Mouse (Mus musculus): ENCODE results near the gene Igsf8. TPM values are rescaled to one million over a fixed set of nuclear protein-coding genes. Genes with fewer than 3 reads are reported as not detected.
"Not testable (repeated sequence)": the region's sequence is repeated elsewhere in the genome, so short reads cannot be mapped to it uniquely, and the experiment has no call there.

The Igsf8 gene
- polyA plus RNA-seq, 1 experiment, result 55.6 TPM

DNA sequence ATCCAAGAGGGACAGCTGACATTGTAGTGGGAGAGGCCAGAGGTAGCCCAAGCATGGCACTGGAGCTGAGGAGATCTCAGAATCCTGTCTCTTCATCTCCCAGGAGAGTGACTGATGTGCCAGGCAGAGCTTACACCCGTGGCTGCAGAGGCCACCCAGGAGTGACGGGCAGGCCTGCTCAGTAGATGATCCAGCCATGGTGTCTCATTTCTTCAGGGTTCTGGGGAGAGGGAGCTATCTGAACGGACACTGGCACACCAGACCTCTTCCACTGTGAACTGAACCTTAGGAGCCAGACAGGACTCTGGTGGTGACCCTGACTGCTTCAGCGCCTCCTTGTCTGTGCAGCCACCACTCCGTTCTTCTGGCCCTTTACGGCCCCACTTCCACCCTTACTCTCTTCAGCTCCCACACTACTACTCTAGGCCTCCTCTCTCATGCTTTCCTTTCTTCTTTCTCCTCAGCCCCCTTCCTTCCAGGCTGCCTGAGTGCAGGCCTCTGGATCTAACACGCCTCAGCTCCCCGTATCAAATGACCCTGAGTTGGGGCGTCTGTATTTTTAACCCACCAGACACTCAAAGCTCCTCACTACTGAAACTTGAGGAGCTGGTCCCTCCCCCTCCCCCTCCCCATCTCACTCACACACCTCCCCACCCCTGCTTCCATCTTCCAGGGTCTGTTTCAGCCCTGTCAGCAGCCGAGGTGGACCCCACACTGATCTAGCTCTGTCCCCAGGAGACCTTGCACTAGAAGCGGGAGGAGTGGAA is 40.0 kb upstream of the Igsf8 start:
- no peak for TF ChIP-seq CTCF (IDR thresholded peaks at IDR 0.05; ENCODE audit: borderline replicate concordance, insufficient read depth, low read length)
- TF ChIP-seq POLR2A (IDR thresholded peaks at IDR 0.05; ENCODE audit: low read depth, low read length), result no peak
- Histone ChIP-seq H3K27ac (ENCODE audit: insufficient read depth, low read length) (no peak overlapping the region), H3K4me3 (ENCODE audit: insufficient read depth, low read length) (no peak overlapping the region), H3K4me1 (ENCODE audit: control insufficient read depth, insufficient read depth, low read length) (peaks cover 5% of the 10 kb centered on the region; the same call in 1 of the 2 replicates)

DNA sequence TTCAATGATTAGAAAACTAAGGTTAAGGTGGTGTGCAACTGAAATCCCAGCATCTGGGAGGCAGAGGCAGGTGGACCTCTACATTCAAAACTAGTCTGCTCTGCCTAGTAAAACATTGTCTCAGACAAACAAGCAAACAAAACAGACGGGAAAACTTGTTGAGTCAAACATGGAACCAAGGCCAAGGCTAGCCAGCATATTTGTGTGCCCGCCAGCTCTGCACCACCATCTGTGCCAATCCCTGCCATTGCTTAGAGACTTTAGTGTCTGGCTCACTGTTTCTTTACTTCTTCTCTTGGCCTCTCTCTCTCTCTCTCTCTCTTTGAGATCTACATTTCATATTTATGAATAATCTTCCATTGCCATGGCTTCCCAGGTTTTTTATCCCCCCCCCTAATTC is 33.2 kb upstream of the Igsf8 start:
- Histone ChIP-seq H3K4me1 (ENCODE audit: control insufficient read depth, insufficient read depth, low read length) (no peaks in the 10 kb centered on the region; the same call in 1 of the 2 replicates), H3K27ac (ENCODE audit: insufficient read depth, low read length) (no peak overlapping the region), H3K4me3 (ENCODE audit: insufficient read depth, low read length) (no peak overlapping the region)
- TF ChIP-seq CTCF (IDR thresholded peaks at IDR 0.05; ENCODE audit: borderline replicate concordance, insufficient read depth, low read length) (no peak), POLR2A (IDR thresholded peaks at IDR 0.05; ENCODE audit: low read depth, low read length) (no peak)

DNA sequence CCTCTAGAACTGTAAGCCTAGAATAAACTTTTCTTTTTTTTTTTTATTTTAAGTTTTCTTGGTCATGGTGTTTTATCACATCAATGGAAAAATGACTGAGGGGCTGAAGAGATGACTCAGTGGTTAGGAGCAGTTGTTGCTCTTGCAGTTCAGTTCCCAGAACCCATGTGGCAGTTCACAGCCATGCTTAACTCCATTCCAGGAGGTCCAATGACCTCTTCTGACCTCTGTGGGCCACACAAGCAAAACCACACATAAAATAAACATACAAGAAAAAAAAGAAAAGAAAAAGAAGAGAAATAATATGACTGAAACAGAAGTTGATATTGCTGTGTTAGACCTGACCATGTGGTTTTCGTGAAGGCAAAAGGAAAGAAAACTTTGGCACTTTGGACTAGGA is 32.2 kb upstream of the Igsf8 start:
- H3K4me1 ChIP-seq (ENCODE audit: control insufficient read depth, insufficient read depth, low read length), result no peaks in the 10 kb centered on the region; the same call in 1 of the 2 replicates
- TF ChIP-seq CTCF (IDR thresholded peaks at IDR 0.05; ENCODE audit: borderline replicate concordance, insufficient read depth, low read length), result no peak
- no peak for TF ChIP-seq POLR2A (IDR thresholded peaks at IDR 0.05; ENCODE audit: low read depth, low read length)
- H3K4me3 ChIP-seq (ENCODE audit: insufficient read depth, low read length), result no peak overlapping the region
- no peak overlapping the region for H3K27ac ChIP-seq (ENCODE audit: insufficient read depth, low read length)

DNA sequence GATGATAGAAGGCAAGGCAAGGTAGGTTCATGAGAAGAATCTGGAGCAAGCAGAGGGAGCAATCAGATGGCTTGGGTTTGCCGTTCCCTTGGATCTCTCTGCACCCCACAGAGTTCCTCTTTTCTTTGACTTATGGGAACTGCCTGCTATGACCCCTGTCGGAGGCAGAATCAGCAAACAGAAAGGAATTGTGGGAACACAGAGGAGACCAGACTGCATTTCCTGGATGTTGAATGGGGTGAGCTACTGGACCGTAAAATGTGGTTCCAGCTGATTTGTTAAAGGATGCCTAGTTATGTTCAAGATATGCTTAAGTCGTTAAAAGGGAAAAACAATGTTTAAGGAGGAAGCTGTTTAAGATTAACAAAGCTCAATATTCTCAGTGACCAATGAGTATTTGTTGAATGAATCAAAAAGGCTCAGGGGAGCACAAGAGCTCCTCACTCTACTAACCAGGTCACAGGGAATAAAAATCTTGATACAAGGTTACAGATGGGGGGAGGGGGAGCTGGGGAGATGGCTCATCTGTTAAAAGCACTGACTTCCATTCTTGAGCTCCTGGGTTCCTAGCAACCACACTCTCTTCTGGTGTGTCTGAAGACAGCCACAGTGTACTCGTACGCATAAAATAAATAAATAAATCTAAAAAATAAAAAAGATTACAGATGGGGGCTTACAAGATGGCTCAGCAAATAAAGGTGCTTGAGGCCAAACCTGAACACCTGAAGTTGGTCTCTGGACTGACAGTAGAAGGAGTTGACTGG is 20.3 kb upstream of the Igsf8 start:
- Histone ChIP-seq H3K4me3 (ENCODE audit: insufficient read depth, low read length) (no peak overlapping the region), H3K27ac (ENCODE audit: insufficient read depth, low read length) (no peak overlapping the region), H3K4me1 (ENCODE audit: control insufficient read depth, insufficient read depth, low read length) (peaks cover 10% of the 10 kb centered on the region)
- TF ChIP-seq POLR2A (IDR thresholded peaks at IDR 0.05; ENCODE audit: low read depth, low read length) (no peak), CTCF (IDR thresholded peaks at IDR 0.05; ENCODE audit: borderline replicate concordance, insufficient read depth, low read length) (no peak)

DNA sequence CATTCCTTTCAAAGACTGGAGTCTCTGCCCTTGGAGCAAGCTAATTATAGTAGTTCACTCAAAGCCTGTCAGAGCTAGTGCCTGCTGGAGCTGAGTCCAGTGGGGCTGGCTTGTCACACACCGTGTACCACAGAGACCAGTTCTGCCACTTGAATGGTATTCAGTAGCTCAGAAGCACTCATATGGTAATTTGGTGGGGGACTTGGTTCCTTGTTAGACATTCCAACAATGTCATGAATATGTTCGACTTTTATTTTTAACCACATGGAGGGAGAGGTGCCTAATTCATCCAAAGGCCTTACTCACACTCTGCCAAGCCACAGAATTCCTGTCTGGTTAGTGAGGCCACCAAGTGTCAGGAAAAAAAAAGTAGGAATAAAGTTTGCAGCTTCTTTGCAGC is 19.0 kb upstream of the Igsf8 start:
- no peak for TF ChIP-seq POLR2A (IDR thresholded peaks at IDR 0.05; ENCODE audit: low read depth, low read length)
- TF ChIP-seq CTCF (IDR thresholded peaks at IDR 0.05; ENCODE audit: borderline replicate concordance, insufficient read depth, low read length), result no peak
- Histone ChIP-seq H3K27ac (ENCODE audit: insufficient read depth, low read length) (peak overlapping the region; percentile 75; the same call in 1 of the 2 replicates), H3K4me3 (ENCODE audit: insufficient read depth, low read length) (no peak overlapping the region), H3K4me1 (ENCODE audit: control insufficient read depth, insufficient read depth, low read length) (peaks cover 10% of the 10 kb centered on the region)

DNA sequence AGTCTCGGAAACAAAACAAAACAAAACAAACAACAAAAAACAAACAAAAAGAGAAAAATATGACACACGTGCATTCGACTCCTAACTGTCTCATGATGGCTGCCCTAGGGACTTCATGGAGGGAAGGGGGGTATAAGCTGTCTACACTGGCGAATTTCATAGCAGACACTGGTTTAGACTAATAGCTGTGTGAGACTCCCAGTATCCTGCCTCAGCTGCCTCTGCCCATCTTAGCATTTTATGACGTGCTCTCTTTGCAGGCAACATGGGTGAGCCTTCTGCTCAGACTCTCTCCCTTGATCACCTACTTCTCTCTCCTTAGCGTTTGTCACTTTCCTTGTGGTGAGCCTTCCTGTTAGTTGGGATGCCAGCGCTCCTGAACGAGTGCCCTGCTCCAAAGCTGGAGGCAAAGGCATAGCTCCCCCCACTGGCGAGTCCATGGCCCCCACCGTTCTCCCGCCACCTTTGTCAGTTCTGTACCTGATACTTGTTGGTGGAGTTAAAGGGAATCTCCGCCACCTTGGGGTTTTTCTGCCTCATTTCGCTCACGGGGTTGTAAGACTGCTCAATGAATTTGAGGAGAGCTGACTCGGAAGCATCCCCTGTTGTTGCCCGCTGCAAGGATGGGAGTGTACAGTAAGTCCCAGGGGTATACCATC is 17.8 kb upstream of the Igsf8 start:
- Histone ChIP-seq H3K27ac (ENCODE audit: insufficient read depth, low read length) (no peak overlapping the region), H3K4me3 (ENCODE audit: insufficient read depth, low read length) (no peak overlapping the region), H3K4me1 (ENCODE audit: control insufficient read depth, insufficient read depth, low read length) (peaks cover 10% of the 10 kb centered on the region)
- TF ChIP-seq CTCF (IDR thresholded peaks at IDR 0.05; ENCODE audit: borderline replicate concordance, insufficient read depth, low read length) (peak; percentile 16; the same call in 1 of the 2 replicates), POLR2A (IDR thresholded peaks at IDR 0.05; ENCODE audit: low read depth, low read length) (no peak)

DNA sequence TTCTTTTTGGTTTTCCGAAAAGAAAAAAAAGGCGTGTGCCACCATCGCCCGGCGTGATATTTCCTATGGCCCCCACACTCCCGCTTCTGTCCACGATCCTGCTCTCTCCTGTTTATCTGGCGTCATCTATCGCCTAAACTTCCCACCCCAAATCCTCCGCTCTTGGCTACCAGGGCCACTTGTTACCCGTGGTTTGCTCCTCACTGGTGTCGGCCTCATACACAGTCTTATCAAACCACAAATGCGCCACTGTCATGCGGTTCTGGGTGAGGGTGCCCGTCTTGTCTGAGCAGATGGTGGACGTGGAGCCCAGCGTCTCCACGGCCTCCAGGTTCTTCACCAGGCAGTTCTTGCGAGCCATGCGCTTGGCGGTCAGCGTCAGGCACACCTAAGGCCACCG is 16.8 kb upstream of the Igsf8 start:
- H3K4me3 ChIP-seq (ENCODE audit: insufficient read depth, low read length); H3K27ac ChIP-seq (ENCODE audit: insufficient read depth, low read length); H3K4me1 ChIP-seq (ENCODE audit: control insufficient read depth, insufficient read depth, low read length): not testable (repeated sequence)

DNA sequence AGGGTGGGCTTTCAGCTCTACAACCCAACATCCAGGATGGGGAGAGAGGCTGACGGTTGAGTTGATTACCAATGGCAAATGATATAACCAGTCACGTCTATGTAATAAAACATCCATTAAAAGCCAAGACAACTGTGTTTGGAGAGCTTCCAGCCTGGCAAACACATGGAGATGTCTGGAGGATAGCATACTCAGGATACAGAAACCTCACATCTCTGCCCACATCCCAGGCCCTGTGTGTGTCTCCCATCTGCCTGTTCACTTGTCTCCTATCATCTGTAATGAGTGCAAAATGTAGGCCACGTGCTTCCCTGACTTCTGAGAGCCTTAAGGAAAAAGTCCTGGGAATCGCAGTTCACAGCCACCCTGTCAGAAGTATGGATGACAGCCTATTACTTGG is 14.2 kb upstream of the Igsf8 start:
- TF ChIP-seq POLR2A (IDR thresholded peaks at IDR 0.05; ENCODE audit: low read depth, low read length), result no peak
- TF ChIP-seq CTCF (IDR thresholded peaks at IDR 0.05; ENCODE audit: borderline replicate concordance, insufficient read depth, low read length), result no peak
- Histone ChIP-seq H3K4me1 (ENCODE audit: control insufficient read depth, insufficient read depth, low read length) (peaks cover 7% of the 10 kb centered on the region), H3K4me3 (ENCODE audit: insufficient read depth, low read length) (no peak overlapping the region), H3K27ac (ENCODE audit: insufficient read depth, low read length) (no peak overlapping the region)

DNA sequence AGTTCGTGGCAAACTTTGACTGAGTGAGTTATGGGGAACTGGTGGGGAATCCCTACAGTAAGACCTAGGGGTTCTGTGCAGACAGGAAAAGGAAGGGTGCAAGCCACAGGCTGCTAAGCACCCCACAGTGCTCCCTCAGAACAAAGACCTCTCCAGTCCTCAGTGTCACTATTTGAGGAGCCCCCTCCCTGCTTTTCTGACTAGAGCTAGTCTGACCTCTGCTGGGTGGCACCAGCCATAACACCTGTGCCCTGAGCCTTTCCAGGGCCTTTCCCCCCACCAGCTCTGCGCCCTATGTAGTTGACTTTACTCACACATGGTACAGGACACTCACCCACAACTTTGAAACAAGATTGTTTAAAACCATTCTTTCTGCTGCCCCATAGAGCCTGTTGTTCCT is 13.8 kb upstream of the Igsf8 start:
- peaks cover 4% of the 10 kb centered on the region for H3K4me1 ChIP-seq (ENCODE audit: control insufficient read depth, insufficient read depth, low read length)
- H3K4me3 ChIP-seq (ENCODE audit: insufficient read depth, low read length), result no peak overlapping the region
- TF ChIP-seq POLR2A (IDR thresholded peaks at IDR 0.05; ENCODE audit: low read depth, low read length), result no peak
- TF ChIP-seq CTCF (IDR thresholded peaks at IDR 0.05; ENCODE audit: borderline replicate concordance, insufficient read depth, low read length), result peak; percentile 36; the same call in 1 of the 2 replicates
- no peak overlapping the region for H3K27ac ChIP-seq (ENCODE audit: insufficient read depth, low read length)

DNA sequence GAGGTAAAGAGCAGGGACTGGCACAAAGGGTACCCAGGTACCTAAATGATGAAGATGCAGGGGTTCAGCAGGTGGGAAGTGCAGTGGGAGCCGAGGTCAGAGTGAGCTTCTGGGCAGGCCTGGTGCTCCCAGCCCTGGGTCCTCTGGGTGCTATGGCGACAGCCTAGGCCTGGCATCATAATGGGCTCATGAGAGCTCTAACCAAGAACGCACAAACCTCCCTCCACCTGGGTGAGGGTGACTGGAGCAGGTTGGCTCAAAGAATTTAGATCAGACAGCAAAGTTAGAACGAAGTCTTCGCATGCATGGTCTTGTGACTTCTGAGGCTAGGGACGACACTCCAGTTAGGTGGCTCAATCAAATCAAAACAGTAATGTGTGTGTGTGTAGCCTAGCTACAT is 3.1 kb upstream of the Igsf8 start, which contains the start of gene Atp1a4:
Gene Atp1a4 (minus strand): TSS at position 101 of the 400 bp plus-strand sequence.
- Histone ChIP-seq H3K27ac (ENCODE audit: insufficient read depth, low read length) (no peak within 1 kb of the TSS), H3K4me3 (ENCODE audit: insufficient read depth, low read length) (no peak within 1 kb of the TSS), H3K4me1 (ENCODE audit: control insufficient read depth, insufficient read depth, low read length) (no peaks in the 10 kb centered on the region)
- TF ChIP-seq CTCF (IDR thresholded peaks at IDR 0.05; ENCODE audit: borderline replicate concordance, insufficient read depth, low read length) (no peak), POLR2A (IDR thresholded peaks at IDR 0.05; ENCODE audit: low read depth, low read length) (no peak)

Data from embryonic fibroblast, embryonic 13.5 days (primary cell).